Mouse (Mus musculus): ENCODE measurements around the gene Sec24d. TPM values are rescaled to one million over a fixed set of nuclear protein-coding genes. Genes with fewer than 3 reads are reported as not detected.
A peak's percentile ranks its signal among the peaks of the same experiment; 100 is the strongest.
"Not testable (repeated sequence)": the region's sequence is repeated elsewhere in the genome, so short reads cannot be mapped to it uniquely, and the experiment has no call there.

The Sec24d gene
- polyA plus RNA-seq, 1 experiment from 2014 or later: 33.0 TPM

- no peaks in the 10 kb centered on the region for H3K27me3 ChIP-seq
- H3K9me3 ChIP-seq (replicated peaks): no peaks in the 10 kb centered on the region
- 83% methylated on average over 8 of the region's 8 CpGs for WGBS
- H3K36me3 ChIP-seq: no peaks in the 10 kb centered on the region
- no peak overlapping the region for H3K9ac ChIP-seq
- no peak overlapping the region for H3K4me2 ChIP-seq (replicated peaks)
- H3K27ac ChIP-seq: no peak overlapping the region
- no peaks in the 10 kb centered on the region for H3K4me1 ChIP-seq
- no peak for ATAC-seq (ENCODE audit: low FRiP score)
- no peak overlapping the region for H3K4me3 ChIP-seq
These were observed 83.3 kb downstream of the Sec24d start for GRCm38 (mm10) chr3:123350602-123351001.

- Histone ChIP-seq H3K4me3 (no peak overlapping the region), H3K27me3 (no peaks in the 10 kb centered on the region), H3K9me3 (replicated peaks) (no peaks in the 10 kb centered on the region), H3K27ac (no peak overlapping the region), H3K4me1 (no peaks in the 10 kb centered on the region), H3K36me3 (no peaks in the 10 kb centered on the region), H3K4me2 (replicated peaks) (no peak overlapping the region), H3K9ac (no peak overlapping the region)
- 83% methylated on average over 2 of the region's 2 CpGs for WGBS
- ATAC-seq (ENCODE audit: low FRiP score): no peak
These were observed 84.3 kb downstream of the Sec24d start for GRCm38 (mm10) chr3:123351519-123351918.

- WGBS: 75% methylated on average over 6 of the region's 6 CpGs
- H3K4me3 ChIP-seq: no peak overlapping the region
- H3K4me1 ChIP-seq: no peaks in the 10 kb centered on the region
- H3K27ac ChIP-seq: no peak overlapping the region
- H3K4me2 ChIP-seq (replicated peaks): no peak overlapping the region
- H3K9ac ChIP-seq: no peak overlapping the region
- no peaks in the 10 kb centered on the region for H3K36me3 ChIP-seq
- ATAC-seq (ENCODE audit: low FRiP score): no peak
- no peaks in the 10 kb centered on the region for H3K27me3 ChIP-seq
- no peaks in the 10 kb centered on the region for H3K9me3 ChIP-seq (replicated peaks)
These were observed 85.9 kb downstream of the Sec24d start for GRCm38 (mm10) chr3:123353183-123353582.

DNA sequence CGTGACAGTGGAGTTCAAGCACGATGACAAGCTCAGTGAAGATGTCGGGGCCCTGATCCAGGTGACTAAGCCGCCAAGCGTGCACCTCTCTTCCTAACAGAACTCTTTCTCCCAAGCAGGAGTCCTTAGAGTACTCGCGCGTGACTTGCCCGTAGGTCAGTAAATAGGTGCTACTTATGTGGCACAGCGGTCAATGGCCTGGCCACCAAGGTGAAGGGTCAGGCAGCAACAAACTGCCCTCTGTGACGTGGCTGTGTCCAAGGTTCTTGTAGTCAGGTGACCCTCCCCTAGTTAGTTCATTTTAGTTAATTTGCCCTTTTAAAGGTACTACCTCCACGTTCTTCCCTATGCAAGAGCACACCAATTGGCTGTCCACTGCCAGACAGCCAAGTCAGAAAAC lies 86.4 kb downstream of the Sec24d start:
- Histone ChIP-seq H3K27ac (no peak overlapping the region), H3K27me3 (no peaks in the 10 kb centered on the region), H3K4me2 (replicated peaks) (no peak overlapping the region), H3K4me3 (no peak overlapping the region), H3K9ac (no peak overlapping the region), H3K36me3 (no peaks in the 10 kb centered on the region), H3K4me1 (no peaks in the 10 kb centered on the region), H3K9me3 (replicated peaks) (no peaks in the 10 kb centered on the region)
- ATAC-seq (ENCODE audit: low FRiP score): no peak
- WGBS: 92% methylated on average over 12 of the region's 12 CpGs

DNA sequence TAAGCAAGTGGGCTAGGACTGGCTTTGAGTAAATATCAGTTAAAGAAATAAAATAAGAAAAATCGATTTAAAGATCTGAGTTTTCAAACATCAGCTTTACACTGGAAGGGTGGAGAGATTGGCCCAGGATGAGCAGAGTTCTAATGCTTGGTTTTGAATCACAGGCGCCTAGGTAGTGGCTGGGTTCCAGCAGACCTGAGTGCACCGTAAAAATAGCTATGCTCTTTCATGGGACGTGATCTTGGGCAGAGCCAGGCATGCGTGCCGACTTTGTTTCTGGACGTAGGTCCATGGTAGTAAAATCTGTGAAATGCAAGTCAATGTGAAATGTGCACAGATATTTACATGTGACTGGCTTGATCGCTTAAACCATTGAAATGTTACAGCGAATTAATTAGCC lies 87.1 kb downstream of the Sec24d start:
- H3K27ac ChIP-seq: no peak overlapping the region
- WGBS: 91% methylated on average over 9 of the region's 9 CpGs
- H3K9me3 ChIP-seq (replicated peaks): no peaks in the 10 kb centered on the region
- no peaks in the 10 kb centered on the region for H3K4me1 ChIP-seq
- no peak overlapping the region for H3K4me2 ChIP-seq (replicated peaks)
- no peaks in the 10 kb centered on the region for H3K36me3 ChIP-seq
- ATAC-seq (ENCODE audit: low FRiP score): no peak
- H3K4me3 ChIP-seq: no peak overlapping the region
- H3K27me3 ChIP-seq: no peaks in the 10 kb centered on the region
- H3K9ac ChIP-seq: no peak overlapping the region

- Histone ChIP-seq H3K4me3 (no peak overlapping the region), H3K4me1 (no peaks in the 10 kb centered on the region), H3K9me3 (replicated peaks) (no peaks in the 10 kb centered on the region), H3K4me2 (replicated peaks) (no peak overlapping the region), H3K9ac (no peak overlapping the region), H3K27me3 (no peaks in the 10 kb centered on the region), H3K27ac (no peak overlapping the region), H3K36me3 (no peaks in the 10 kb centered on the region)
- 85% methylated on average over 4 of the region's 4 CpGs for WGBS
- no peak for ATAC-seq (ENCODE audit: low FRiP score)
These were observed 89.2 kb downstream of the Sec24d start for GRCm38 (mm10) chr3:123356377-123356991.

GRCm38 (mm10) chr3:123366820-123367219 lies 99.6 kb downstream of the Sec24d start:
- 93% methylated on average over 2 of the region's 2 CpGs for WGBS
- not testable (repeated sequence) for ATAC-seq (ENCODE audit: low FRiP score); H3K4me1 ChIP-seq

DNA sequence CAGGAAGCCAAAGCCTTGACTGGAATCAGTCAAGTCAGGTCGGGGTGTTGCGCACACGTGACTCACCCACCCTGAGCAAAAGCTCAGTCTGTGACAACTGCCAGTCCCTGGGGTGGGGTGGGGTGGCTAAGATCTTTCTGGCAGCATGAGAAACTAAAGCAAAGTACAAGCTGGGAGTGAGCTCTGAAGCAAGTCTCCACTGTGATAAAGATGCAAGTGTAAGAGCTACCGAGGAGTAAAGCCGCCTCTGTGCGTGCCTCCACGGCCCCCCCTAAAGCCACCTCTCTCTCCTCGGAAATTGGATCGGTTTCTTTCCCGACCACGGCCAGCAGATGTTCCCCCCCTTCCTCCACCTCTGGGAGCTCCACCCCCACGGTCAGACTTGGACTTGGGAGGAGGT lies 101.9 kb downstream of the Sec24d start:
- H3K9ac ChIP-seq: no peak overlapping the region
- no peak overlapping the region for H3K27ac ChIP-seq
- WGBS: 88% methylated on average over 12 of the region's 12 CpGs
- H3K4me1 ChIP-seq: no peaks in the 10 kb centered on the region
- no peak overlapping the region for H3K4me2 ChIP-seq (replicated peaks)
- H3K36me3 ChIP-seq: peaks cover 17% of the 10 kb centered on the region
- H3K27me3 ChIP-seq: no peaks in the 10 kb centered on the region
- H3K9me3 ChIP-seq (replicated peaks): no peaks in the 10 kb centered on the region
- no peak for ATAC-seq (ENCODE audit: low FRiP score)
- H3K4me3 ChIP-seq: no peak overlapping the region

More at GRCm38 (mm10) chr3:123366820-123367219, 99.6 kb downstream of the Sec24d start:
- not testable (repeated sequence) for H3K9me3 ChIP-seq (replicated peaks); H3K27ac ChIP-seq; H3K4me2 ChIP-seq (replicated peaks); H3K27me3 ChIP-seq; H3K4me3 ChIP-seq; H3K9ac ChIP-seq
- peaks cover 17% of the 10 kb centered on the region for H3K36me3 ChIP-seq

DNA sequence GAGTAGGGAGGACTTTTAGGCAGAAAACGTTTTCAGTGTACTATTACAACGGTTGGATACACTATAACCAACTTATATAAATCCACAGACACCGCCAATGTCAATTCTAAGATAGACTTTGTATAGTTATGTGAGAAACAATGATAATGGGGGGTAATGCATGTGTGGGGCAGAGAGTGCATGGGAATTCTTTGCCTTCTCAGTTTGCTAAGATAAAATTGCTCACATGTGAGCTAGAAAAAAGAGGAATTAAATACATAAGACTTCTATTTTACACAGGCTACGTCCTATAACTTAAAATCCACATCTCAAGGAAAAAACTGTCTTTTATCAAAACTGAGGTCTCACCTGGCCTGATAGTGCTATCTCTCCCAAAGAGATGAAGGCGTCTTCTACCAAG lies 103.7 kb downstream of the Sec24d start:
- no peak overlapping the region for H3K4me2 ChIP-seq (replicated peaks)
- H3K9me3 ChIP-seq (replicated peaks): no peaks in the 10 kb centered on the region
- H3K27ac ChIP-seq: no peak overlapping the region
- no peaks in the 10 kb centered on the region for H3K27me3 ChIP-seq
- H3K36me3 ChIP-seq: peaks cover 15% of the 10 kb centered on the region
- 90% methylated on average over 5 of the region's 5 CpGs for WGBS
- ATAC-seq (ENCODE audit: low FRiP score): no peak
- no peak overlapping the region for H3K9ac ChIP-seq
- no peaks in the 10 kb centered on the region for H3K4me1 ChIP-seq
- no peak overlapping the region for H3K4me3 ChIP-seq

DNA sequence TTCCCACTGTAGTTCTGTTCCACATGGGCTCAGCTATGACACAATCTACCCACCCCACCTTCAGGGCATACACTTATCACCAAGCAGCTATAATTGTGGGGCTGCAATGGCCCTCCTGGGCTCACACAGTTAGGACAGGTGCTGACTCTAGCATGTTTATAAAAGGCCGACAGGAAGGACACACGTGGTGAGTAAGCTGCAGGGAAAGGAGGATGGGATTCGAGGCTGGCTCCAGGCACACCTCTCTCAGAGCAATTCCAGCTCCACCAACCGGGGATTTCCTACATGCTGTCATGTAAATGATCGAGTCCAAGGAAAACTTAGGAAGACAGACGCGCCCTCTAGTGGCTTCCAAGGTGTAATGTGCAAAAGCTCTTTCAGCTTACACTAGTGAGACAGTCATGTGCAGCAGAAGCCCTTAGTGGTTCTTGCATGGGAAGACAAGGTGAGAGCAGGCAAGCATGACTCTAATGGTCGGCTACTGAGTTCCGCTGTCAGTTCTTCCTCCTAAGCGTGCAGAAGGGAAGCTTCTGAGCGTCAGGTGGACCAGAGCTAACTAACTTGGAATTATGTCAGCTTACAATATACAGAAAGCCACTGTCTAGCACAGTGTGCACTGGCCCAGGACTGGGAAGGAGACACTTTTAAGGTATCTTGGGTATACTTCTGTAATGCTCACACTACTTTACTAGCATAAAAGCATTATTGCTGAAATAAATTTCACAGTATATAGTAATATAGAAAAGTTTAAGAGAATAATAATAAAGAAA lies 104.7 kb downstream of the Sec24d start:
- no peak overlapping the region for H3K27ac ChIP-seq
- H3K36me3 ChIP-seq: peaks cover 13% of the 10 kb centered on the region
- H3K9me3 ChIP-seq (replicated peaks): no peaks in the 10 kb centered on the region
- no peak overlapping the region for H3K9ac ChIP-seq
- no peak overlapping the region for H3K4me2 ChIP-seq (replicated peaks)
- no peaks in the 10 kb centered on the region for H3K27me3 ChIP-seq
- 36% methylated on average over 11 of the region's 11 CpGs for WGBS
- no peak overlapping the region for H3K4me3 ChIP-seq
- no peaks in the 10 kb centered on the region for H3K4me1 ChIP-seq
- peak; percentile 72 for ATAC-seq (ENCODE audit: low FRiP score)

DNA sequence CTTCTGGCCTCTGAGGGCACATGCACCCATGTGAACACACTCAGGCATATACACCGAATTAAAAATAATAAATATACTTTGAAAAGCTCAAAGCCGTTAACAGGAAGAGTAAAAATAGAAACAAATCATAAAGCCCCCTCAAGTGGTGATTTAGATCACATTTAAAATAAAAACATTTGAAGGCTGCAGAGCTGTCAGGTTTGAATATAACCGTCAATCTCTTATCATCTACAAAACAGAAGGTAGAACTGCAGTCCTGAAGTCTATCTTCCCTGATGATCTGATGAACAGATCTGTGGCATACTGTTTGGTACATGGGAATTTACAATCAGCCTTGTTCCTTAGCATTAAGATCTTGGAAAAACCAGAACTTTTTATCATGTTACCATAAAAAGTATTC lies 109.3 kb downstream of the Sec24d start:
- 96% methylated on average over 3 of the region's 3 CpGs for WGBS
- no peak overlapping the region for H3K9ac ChIP-seq
- H3K9me3 ChIP-seq (replicated peaks): no peaks in the 10 kb centered on the region
- H3K27ac ChIP-seq: no peak overlapping the region
- no peak for ATAC-seq (ENCODE audit: low FRiP score)
- H3K4me2 ChIP-seq (replicated peaks): no peak overlapping the region
- no peaks in the 10 kb centered on the region for H3K4me1 ChIP-seq
- no peak overlapping the region for H3K4me3 ChIP-seq
- no peaks in the 10 kb centered on the region for H3K27me3 ChIP-seq
- peaks cover 23% of the 10 kb centered on the region for H3K36me3 ChIP-seq

- Histone ChIP-seq H3K4me1 (peaks cover 14% of the 10 kb centered on the region), H3K27ac (no peak overlapping the region), H3K36me3 (peaks cover 12% of the 10 kb centered on the region), H3K9ac (no peak overlapping the region), H3K4me3 (no peak overlapping the region), H3K9me3 (replicated peaks) (no peaks in the 10 kb centered on the region), H3K27me3 (0 out of 2 replicates have a peak, but pooled peaks cover 6% of the 10 kb centered on the region), H3K4me2 (replicated peaks) (peak overlapping the region; percentile 62)
- no peak for ATAC-seq (ENCODE audit: low FRiP score)
- WGBS: 90% methylated on average over 7 of the region's 7 CpGs
These were observed 117.2 kb downstream of the Sec24d start for GRCm38 (mm10) chr3:123384435-123384834.

- no peaks in the 10 kb centered on the region for H3K9me3 ChIP-seq (replicated peaks)
- H3K27ac ChIP-seq: peak overlapping the region; percentile 87; the same call in 1 of the 2 replicates
- ATAC-seq (ENCODE audit: low FRiP score): peak; percentile 8; the same call in 1 of the 2 replicates
- 12% methylated on average over 6 of the region's 6 CpGs for WGBS
- H3K27me3 ChIP-seq: 0 out of 2 replicates have a peak, but pooled peaks cover 6% of the 10 kb centered on the region
- H3K4me2 ChIP-seq (replicated peaks): peak overlapping the region; percentile 62
- peaks cover 12% of the 10 kb centered on the region for H3K36me3 ChIP-seq
- peaks cover 14% of the 10 kb centered on the region for H3K4me1 ChIP-seq
- H3K9ac ChIP-seq: peak overlapping the region; percentile 73
- H3K4me3 ChIP-seq: peak overlapping the region; percentile 72
These were observed 117.8 kb downstream of the Sec24d start for GRCm38 (mm10) chr3:123385118-123385485.
